Mouse (Mus musculus) lung, adult 2 months (tissue): ENCODE results near the gene Ttc25. TPM values are rescaled to one million over a fixed set of nuclear protein-coding genes. Genes with fewer than 3 reads are reported as not detected.

Experiments used
- DNase-seq: peaks from one replicate; pipeline ENCODE4 v3.0.0; 2022
- H3K4me1 ChIP-seq: fragments of 200-500 bp; 2 replicates; pipeline ENCODE4 v1.6.1; 2011; ENCODE audit warnings: low read length; ENCODE audit not compliant: control insufficient read depth, insufficient read depth
- H3K4me3 ChIP-seq: fragments of 200-500 bp; replicated peaks from 2 replicates; pipeline ENCODE3; 2011; ENCODE audit warnings: low read depth, mild to moderate bottlenecking, control low read depth, low read length; ENCODE audit errors: extremely low read depth
- CTCF ChIP-seq: fragments of 200-500 bp; IDR thresholded peaks from 2 replicates; pipeline ENCODE4 v1.5.1; 2011; ENCODE audit warnings: mild to moderate bottlenecking, low read length, control low read depth; ENCODE audit not compliant: insufficient read depth
- POLR2A ChIP-seq: fragments of 200-500 bp; IDR thresholded peaks from 2 replicates; pipeline ENCODE4 v1.6.1; 2011; ENCODE audit warnings: low read depth, mild to moderate bottlenecking, control low read depth, low read length, borderline replicate concordance; ENCODE audit errors: extremely low read depth
- WGBS: fragments of 180-500 bp; shearing (Covaris S2); methylation state at CpG from one replicate; pipeline ENCODE4 v1.1.7; 2018; 5-methylcytosine and 5-hydroxymethylcytosine counted together
- polyA plus RNA-seq: library from polyadenylated mRNA; depleted of rRNA; stranded (reverse); fragments of >200 nt; gene quantifications from 2 replicates; pipeline ENCODE4 v1.2.3, GENCODE M21; 2012; rRNA removed

The Ttc25 gene
- polyA plus RNA-seq, 1 experiment = 3.4 TPM

GRCm38 (mm10) chr11:100618761-100619484 lies 73.5 kb downstream of the Ttc25 start, which contains the start of gene Nkiras2:
TSS of gene Nkiras2 (plus strand) at chr11:100619244.
- TF ChIP-seq CTCF (no peak), POLR2A (peak; percentile 37; the same call in 1 of the 2 replicates)
- DNase-seq = peak; percentile 49
- Histone ChIP-seq H3K4me1 (peaks cover 5% of the 10 kb centered on the region), H3K4me3 (peak within 1 kb of the TSS; percentile 96)
- WGBS = 1% methylated on average over 35 of the region's 36 CpGs

DNA sequence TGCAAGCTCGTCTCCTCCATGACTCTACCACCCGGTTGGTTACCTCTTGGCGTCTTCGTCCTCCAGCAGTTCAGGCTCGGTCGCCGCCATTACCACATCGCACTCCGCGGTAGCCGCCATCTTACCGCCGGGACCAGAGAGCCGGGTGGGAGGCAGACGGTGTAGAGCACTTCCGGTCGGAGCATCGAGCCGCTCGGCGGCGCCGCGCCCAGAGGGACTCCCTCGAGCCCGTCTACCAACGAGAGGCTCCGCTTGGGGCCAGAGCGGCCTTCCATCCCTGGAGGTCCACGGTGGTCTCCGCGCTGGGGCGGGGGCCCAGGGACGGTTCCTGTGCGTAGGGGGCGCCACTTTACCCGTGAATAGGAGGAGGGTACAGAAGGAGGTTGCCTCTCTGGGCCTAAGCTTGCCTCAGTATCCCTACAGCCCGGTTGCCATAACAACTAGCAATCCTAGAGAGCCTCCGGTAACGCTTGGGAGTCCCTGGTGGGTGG lies 74.1 kb downstream of the Ttc25 start:
- DNase-seq = peak; percentile 93

DNA sequence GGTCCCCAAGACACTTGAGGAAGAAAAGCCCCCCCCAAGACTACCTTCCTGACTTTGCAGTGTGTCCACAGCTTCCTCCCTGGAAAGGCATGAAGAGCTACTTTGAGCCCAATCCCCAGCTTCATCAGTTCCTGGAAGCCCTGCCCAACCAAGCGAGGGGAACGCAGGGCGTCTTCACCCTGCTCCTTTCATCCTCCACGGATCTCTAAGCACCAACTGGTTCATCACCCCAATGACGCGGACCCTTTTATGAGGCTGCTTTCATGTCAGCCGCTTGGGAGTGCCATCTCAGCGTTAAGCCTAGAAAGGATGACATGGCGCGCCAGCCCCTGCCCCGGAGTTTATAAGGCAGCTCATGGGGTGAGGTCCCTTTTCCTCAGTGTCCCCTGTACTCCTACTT lies 74.6 kb downstream of the Ttc25 start, which contains the start of gene Dnajc7:
Gene Dnajc7 (minus strand): TSS at position 187 of the 400 bp plus-strand sequence.
- TF ChIP-seq POLR2A (no peak), CTCF (no peak)
- WGBS = 3% methylated on average over 11 of the region's 11 CpGs
- DNase-seq = no peak
- Histone ChIP-seq H3K4me3 (peak within 1 kb of the TSS; percentile 96), H3K4me1 (peaks cover 7% of the 10 kb centered on the region)

More for the DNA sequence above, 74.1 kb downstream of the Ttc25 start:
- under 1% methylated on average over 40 of the region's 40 CpGs for WGBS
- TF ChIP-seq CTCF (no peak), POLR2A (peak; percentile 78; the same call in 1 of the 2 replicates)
- Histone ChIP-seq H3K4me3 (peak overlapping the region; percentile 96), H3K4me1 (peaks cover 7% of the 10 kb centered on the region)

Other genes with a start within 250 kb of the Ttc25 start
- gene Eif1, start 225.7 kb upstream of the Ttc25 start, polyA plus RNA-seq = 125 and 131 TPM in 2 replicates
- gene Gast, start 211.2 kb upstream of the Ttc25 start, polyA plus RNA-seq = not detected in 2 replicates
- 9.3 and 14.3 TPM in 2 replicates for gene Hap1, start 189.5 kb upstream of the Ttc25 start, polyA plus RNA-seq
- gene Jup, start 147.8 kb upstream of the Ttc25 start, polyA plus RNA-seq = 631 and 728 TPM in 2 replicates
- 40.6 and 53.9 TPM in 2 replicates for gene P3h4, start 130.8 kb upstream of the Ttc25 start, polyA plus RNA-seq
- 41.5 and 42.5 TPM in 2 replicates for gene Fkbp10, start 129.9 kb upstream of the Ttc25 start, polyA plus RNA-seq
- 21.7 and 31.5 TPM in 2 replicates for gene Nt5c3b, start 103.8 kb upstream of the Ttc25 start, polyA plus RNA-seq
- gene Klhl10, start 103.7 kb upstream of the Ttc25 start, polyA plus RNA-seq = 0.22 and 0.49 TPM in 2 replicates
- 5.1 and 6.2 TPM in 2 replicates for gene Klhl11, start 72.9 kb upstream of the Ttc25 start, polyA plus RNA-seq
- gene Acly, start 17.6 kb upstream of the Ttc25 start, polyA plus RNA-seq = 166 and 217 TPM in 2 replicates
- 27.5 and 29.9 TPM in 2 replicates for gene Cnp, start 29.3 kb downstream of the Ttc25 start, polyA plus RNA-seq
- 59.4 and 84.5 TPM in 2 replicates for gene Nkiras2, start 73.6 kb downstream of the Ttc25 start, polyA plus RNA-seq
- gene Dnajc7, start 74.6 kb downstream of the Ttc25 start, polyA plus RNA-seq = 29.8 and 56.5 TPM in 2 replicates
- 0.36 and 4.9 TPM in 2 replicates for gene Zfp385c, start 146.8 kb downstream of the Ttc25 start, polyA plus RNA-seq
- gene Dhx58, start 158.7 kb downstream of the Ttc25 start, polyA plus RNA-seq = 8.2 and 9.8 TPM in 2 replicates
- gene Kat2a, start 166.9 kb downstream of the Ttc25 start, polyA plus RNA-seq = 27.3 and 28.2 TPM in 2 replicates
- gene Hspb9, start 168.2 kb downstream of the Ttc25 start, polyA plus RNA-seq = 0.36 TPM in 1 of 2 replicates, not detected in the other
- 235 and 252 TPM in 2 replicates for gene Rab5c, start 192.6 kb downstream of the Ttc25 start, polyA plus RNA-seq
- gene Kcnh4, start 214.3 kb downstream of the Ttc25 start, polyA plus RNA-seq = 1.1 and 1.8 TPM in 2 replicates
- not detected in 2 replicates for gene Hcrt, start 217.3 kb downstream of the Ttc25 start, polyA plus RNA-seq
- gene Ghdc, start 225.3 kb downstream of the Ttc25 start, polyA plus RNA-seq = 14.4 and 18.2 TPM in 2 replicates